Mouse (Mus musculus) limb, embryonic 11.5 days (tissue): ENCODE measurements around the gene Mfsd12. TPM values are rescaled to one million over a fixed set of nuclear protein-coding genes. Genes with fewer than 3 reads are reported as not detected.

Experiments used
- ATAC-seq: fragments of 200-750 bp; cut with Nextera tagmentation; 2 replicates; pipeline ENCODE4 v1.8.0; 2017; ENCODE audit warnings: low read depth; ENCODE audit not compliant: insufficient number of reproducible peaks, low FRiP score, low TSS enrichment
- DNase-seq: peaks from one replicate; pipeline ENCODE4 v3.0.0-alpha.2; 2015; ENCODE audit warnings: low spot score
- H3K27ac ChIP-seq: fragments of 300-500 bp; sonication (generic); replicated peaks from 2 replicates; pipeline ENCODE4 v1.5.1; 2014; ENCODE audit warnings: low read depth, mild to moderate bottlenecking, low read length
- H3K27me3 ChIP-seq: fragments of 300-500 bp; sonication (generic); 2 replicates; pipeline ENCODE4 v1.6.1; 2014; ENCODE audit warnings: mild to moderate bottlenecking, low read length, mixed read lengths; ENCODE audit not compliant: control insufficient read depth, insufficient read depth
- H3K36me3 ChIP-seq: fragments of 300-500 bp; sonication (generic); 2 replicates; pipeline ENCODE4 v1.6.1; 2014; ENCODE audit warnings: mild to moderate bottlenecking, low read length, moderate library complexity, mixed read lengths; ENCODE audit not compliant: control insufficient read depth, insufficient read depth
- H3K4me1 ChIP-seq: fragments of 300-500 bp; sonication (generic); 2 replicates; pipeline ENCODE4 v1.6.1; 2014; ENCODE audit warnings: low read length, mixed read lengths; ENCODE audit not compliant: control insufficient read depth, insufficient read depth
- H3K4me2 ChIP-seq: fragments of 300-500 bp; sonication (generic); 2 replicates; pipeline ENCODE4 v1.6.1; 2014; ENCODE audit warnings: low read depth, mild to moderate bottlenecking, moderate library complexity; ENCODE audit not compliant: severe bottlenecking
- H3K4me3 ChIP-seq: fragments of 300-500 bp; sonication (generic); 2 replicates; pipeline ENCODE4 v1.5.1; 2014; ENCODE audit warnings: low read depth, low read length
- H3K9ac ChIP-seq: fragments of 300-500 bp; sonication (generic); 2 replicates; pipeline ENCODE4 v1.6.1; 2014; ENCODE audit warnings: mild to moderate bottlenecking, low read length
- H3K9me3 ChIP-seq: fragments of 300-500 bp; sonication (generic); 2 replicates; pipeline ENCODE4 v1.6.1; 2016; ENCODE audit warnings: low read length; ENCODE audit not compliant: control insufficient read depth
- WGBS: fragments of 180-500 bp; shearing (Covaris S2); extraction: QIAGEN DNeasy Blood & Tissue Kit; methylation state at CpG from one replicate; pipeline ENCODE4 v1.1.7; 2014; 5-methylcytosine and 5-hydroxymethylcytosine counted together
- polyA plus RNA-seq: library from polyadenylated mRNA; unstranded; fragments of >200 nt; fragmentation: Nextera tagmentation; extraction: Ambion mirVana; gene quantifications from 2 replicates; pipeline ENCODE4 v1.2.1, GENCODE M21; 2014

Mfsd12 gene
- polyA plus RNA-seq, 1 experiment from 2014 or later: 4.7 TPM

GRCm38 (mm10) chr10:81345162-81345534 lies 12.1 kb upstream of the Mfsd12 start:
- H3K4me1 ChIP-seq: peaks cover 24% of the 10 kb centered on the region
- peaks cover 34% of the 10 kb centered on the region for H3K27me3 ChIP-seq
- WGBS: 87% methylated on average over 4 of the region's 4 CpGs
- ATAC-seq: no peak
- H3K4me3 ChIP-seq: no peak overlapping the region
- no peaks in the 10 kb centered on the region for H3K9me3 ChIP-seq
- peaks cover 2% of the 10 kb centered on the region; the same call in 1 of the 2 replicates for H3K36me3 ChIP-seq
- no peak overlapping the region for H3K9ac ChIP-seq
- H3K4me2 ChIP-seq: no peak overlapping the region
- no peak for DNase-seq
- no peak overlapping the region for H3K27ac ChIP-seq

GRCm38 (mm10) chr10:81346453-81347067 lies 10.7 kb upstream of the Mfsd12 start:
- WGBS: 5% methylated on average over 50 of the region's 55 CpGs

GRCm38 (mm10) chr10:81349146-81349545 lies 8.1 kb upstream of the Mfsd12 start:
- H3K9me3 ChIP-seq: no peaks in the 10 kb centered on the region
- peak overlapping the region; percentile 89 for H3K4me2 ChIP-seq
- peak overlapping the region; percentile 92; the same call in 1 of the 2 replicates for H3K9ac ChIP-seq
- ATAC-seq (no peak), DNase-seq (no peak)
- peaks cover 2% of the 10 kb centered on the region; the same call in 1 of the 2 replicates for H3K36me3 ChIP-seq
- 8% methylated on average over 12 of the region's 12 CpGs for WGBS
- peaks cover 20% of the 10 kb centered on the region for H3K4me1 ChIP-seq
- H3K4me3 ChIP-seq: peak overlapping the region; percentile 98
- peaks cover 6% of the 10 kb centered on the region; the same call in 1 of the 2 replicates for H3K27me3 ChIP-seq
- no peak overlapping the region for H3K27ac ChIP-seq

More at GRCm38 (mm10) chr10:81346453-81347067, 10.7 kb upstream of the Mfsd12 start:
- Histone ChIP-seq H3K27me3 (peaks cover 29% of the 10 kb centered on the region), H3K27ac (no peak overlapping the region; the same call in 1 of the 2 replicates), H3K4me2 (peak overlapping the region; percentile 51), H3K4me1 (peaks cover 24% of the 10 kb centered on the region), H3K4me3 (peak overlapping the region; percentile 30), H3K9me3 (no peaks in the 10 kb centered on the region), H3K36me3 (peaks cover 2% of the 10 kb centered on the region; the same call in 1 of the 2 replicates), H3K9ac (peak overlapping the region; percentile 43)
- DNase-seq (peak; percentile 82), ATAC-seq (no peak)

- Histone ChIP-seq H3K27me3 (no peaks in the 10 kb centered on the region; the same call in 1 of the 2 replicates), H3K9ac (peak overlapping the region; percentile 92), H3K9me3 (no peaks in the 10 kb centered on the region), H3K4me2 (peak overlapping the region; percentile 89), H3K4me1 (peaks cover 20% of the 10 kb centered on the region), H3K36me3 (peaks cover 2% of the 10 kb centered on the region; the same call in 1 of the 2 replicates), H3K4me3 (peak overlapping the region; percentile 98), H3K27ac (peak overlapping the region; percentile 62; the same call in 1 of the 2 replicates)
- DNase-seq (no peak), ATAC-seq (peak; percentile 1; the same call in 1 of the 2 replicates)
- WGBS: 0% methylated on average over 25 of the region's 29 CpGs
Observed at GRCm38 (mm10) chr10:81349961-81350350, 7.3 kb upstream of the Mfsd12 start.

GRCm38 (mm10) chr10:81350351-81351063 lies 6.8 kb upstream of the Mfsd12 start, which contains the start of gene Hmg20b:
Gene Hmg20b, minus strand, starts transcription at chr10:81350480.
- Histone ChIP-seq H3K4me1 (peaks cover 20% of the 10 kb centered on the region), H3K27me3 (no peaks in the 10 kb centered on the region; the same call in 1 of the 2 replicates)

GRCm38 (mm10) chr10:81351678-81352291 lies 5.5 kb upstream of the Mfsd12 start:
- 0 out of 2 replicates have a peak overlapping the region, but pooled peaks have one; percentile 4 for H3K4me2 ChIP-seq
- peaks cover 2% of the 10 kb centered on the region; the same call in 1 of the 2 replicates for H3K36me3 ChIP-seq
- H3K4me3 ChIP-seq: no peak overlapping the region
- no peak overlapping the region for H3K9ac ChIP-seq
- no peak for DNase-seq
- H3K27ac ChIP-seq: no peak overlapping the region
- no peaks in the 10 kb centered on the region for H3K9me3 ChIP-seq
- ATAC-seq: no peak
- 23% methylated on average over 9 of the region's 9 CpGs for WGBS
- no peaks in the 10 kb centered on the region for H3K27me3 ChIP-seq
- peaks cover 16% of the 10 kb centered on the region for H3K4me1 ChIP-seq

More at GRCm38 (mm10) chr10:81350351-81351063, 6.8 kb upstream of the Mfsd12 start, which contains the start of gene Hmg20b:
- peak within 1 kb of the TSS; percentile 89 for H3K4me2 ChIP-seq
- peak within 1 kb of the TSS; percentile 92 for H3K9ac ChIP-seq
- peak within 1 kb of the TSS; percentile 62; the same call in 1 of the 2 replicates for H3K27ac ChIP-seq
- peaks cover 2% of the 10 kb centered on the region; the same call in 1 of the 2 replicates for H3K36me3 ChIP-seq
- no peaks in the 10 kb centered on the region for H3K9me3 ChIP-seq
- peak; percentile 99 for DNase-seq
- WGBS: under 1% methylated on average over 54 of the region's 54 CpGs
- peak within 1 kb of the TSS; percentile 98 for H3K4me3 ChIP-seq
- peak; percentile 88 for ATAC-seq

- ATAC-seq (no peak), DNase-seq (no peak)
- H3K27ac ChIP-seq: no peak overlapping the region
- no peak overlapping the region for H3K9ac ChIP-seq
- H3K4me1 ChIP-seq: peaks cover 13% of the 10 kb centered on the region; the same call in 1 of the 2 replicates
- H3K36me3 ChIP-seq: no peaks in the 10 kb centered on the region; the same call in 1 of the 2 replicates
- H3K4me2 ChIP-seq: no peak overlapping the region
- H3K4me3 ChIP-seq: no peak overlapping the region
- no peaks in the 10 kb centered on the region for H3K27me3 ChIP-seq
- WGBS: 57% methylated on average over 9 of the region's 9 CpGs
- no peaks in the 10 kb centered on the region for H3K9me3 ChIP-seq
Observed at GRCm38 (mm10) chr10:81354738-81355477, 2.4 kb upstream of the Mfsd12 start.
